In genomic region chr17:31500416-31500815, GRCm38 (mm10) we compare ENCODE assay signal across 19 mouse cellular contexts. TPM values are rescaled to one million over a fixed set of nuclear protein-coding genes. Genes with fewer than 3 reads are reported as not detected.
A peak's percentile ranks its signal among the peaks of the same experiment; 100 is the strongest.
DNase-seq lines count a peak whose midpoint lies in the region; ATAC-seq and TF ChIP-seq lines count a peak whose summit lies in the region.
"Had no signal": no experiment of that assay in that cellular context is flagged by ENCODE, and none has a peak within 500 bp of the region (broad histone marks: within the 10 kb centered on the region; RNA-seq: fewer than 3 reads in every experiment).

No protein-coding gene starts in this region.

- no peak overlapping the region for H3K9ac ChIP-seq in midbrain, embryonic 11.5 days (ENCODE audit: low read length)
- no peak overlapping the region for H3K9ac ChIP-seq in midbrain, postnatal 0 days (replicated peaks; ENCODE audit: low read length, poor library complexity, severe bottlenecking)
- H3K9ac ChIP-seq: forebrain, embryonic 13.5 days; heart, embryonic 13.5 days; hindbrain, embryonic 12.5 days had no signal

- no peaks in the 10 kb centered on the region for H3K27me3 ChIP-seq in midbrain, embryonic 11.5 days (ENCODE audit: control insufficient read depth, insufficient read depth, low read length)
- H3K27me3 ChIP-seq in midbrain, postnatal 0 days (ENCODE audit: insufficient read depth, low read length) = no peaks in the 10 kb centered on the region
- H3K27me3 ChIP-seq: forebrain, embryonic 13.5 days; heart, embryonic 13.5 days; hindbrain, embryonic 12.5 days had no signal

- no peak overlapping the region for H3K27ac ChIP-seq in midbrain, embryonic 11.5 days (ENCODE audit: low read depth, low read length)
- H3K27ac ChIP-seq in midbrain, postnatal 0 days (ENCODE audit: low read depth, low read length) = no peak overlapping the region
- H3K27ac ChIP-seq: embryonic facial prominence, embryonic 10.5 days; forebrain, embryonic 13.5 days; gastrocnemius, adult 2 months; heart, embryonic 13.5 days; hindbrain, embryonic 12.5 days had no signal

- H3K9me3 ChIP-seq in midbrain, embryonic 11.5 days (ENCODE audit: control insufficient read depth, low read length) = no peaks in the 10 kb centered on the region
- H3K9me3 ChIP-seq in midbrain, postnatal 0 days (ENCODE audit: low read length) = no peaks in the 10 kb centered on the region
- H3K9me3 ChIP-seq: embryonic facial prominence, embryonic 10.5 days; forebrain, embryonic 13.5 days; heart, embryonic 13.5 days; hindbrain, embryonic 12.5 days had no signal

- H3K4me2 ChIP-seq in midbrain, embryonic 11.5 days = no peak overlapping the region
- H3K4me2 ChIP-seq in midbrain, postnatal 0 days (ENCODE audit: low read depth, low read length, poor library complexity, severe bottlenecking) = no peak overlapping the region
- H3K4me2 ChIP-seq: forebrain, embryonic 13.5 days; heart, embryonic 13.5 days; hindbrain, embryonic 12.5 days had no signal

- ATAC-seq in midbrain, embryonic 11.5 days (ENCODE audit: low FRiP score) = no peak
- ATAC-seq in midbrain, postnatal 0 days (ENCODE audit: low FRiP score) = no peak
- ATAC-seq: forebrain, embryonic 13.5 days; hindbrain, embryonic 16.5 days; inflammation-experienced regulatory T-cells, adult 6 months; intestine, postnatal 0 days had no signal

- peak; percentile 52 for DNase-seq in cerebellum, adult 9-11 months
- DNase-seq in cerebellum, adult 8-10 months = no peak
- peak; percentile 31 for DNase-seq in midbrain, embryonic 11.5 days (ENCODE audit: low spot score, missing footprints)
- DNase-seq in midbrain, postnatal 0 days (ENCODE audit: low spot score) = no peak
- DNase-seq in lung, postnatal 10 days = peak; percentile 22
- DNase-seq in left cerebral cortex, adult 9 months (ENCODE audit: low spot score in 2 of 2) = no peak
- no peak for DNase-seq in right cerebral cortex, adult 18-20 months
- DNase-seq: adrenal gland, adult 2 months; adrenal gland, postnatal 25 days; gastrocnemius, adult 2 months; gastrocnemius, postnatal 25 days; heart, postnatal 4 days had no signal

- no peaks in the 10 kb centered on the region for H3K4me1 ChIP-seq in midbrain, embryonic 11.5 days (ENCODE audit: control insufficient read depth, insufficient read depth, low read length)
- no peaks in the 10 kb centered on the region for H3K4me1 ChIP-seq in midbrain, postnatal 0 days (ENCODE audit: insufficient read depth, low read length)
- H3K4me1 ChIP-seq: embryonic facial prominence, embryonic 10.5 days had no signal

- no peak overlapping the region for H3K4me3 ChIP-seq in midbrain, embryonic 11.5 days (ENCODE audit: low read depth, low read length)
- no peak overlapping the region for H3K4me3 ChIP-seq in midbrain, postnatal 0 days (ENCODE audit: low read depth, low read length)
- H3K4me3 ChIP-seq: embryonic facial prominence, embryonic 10.5 days; forebrain, embryonic 13.5 days; gastrocnemius, adult 2 months; heart, embryonic 13.5 days; hindbrain, embryonic 12.5 days had no signal

- H3K36me3 ChIP-seq in midbrain, embryonic 11.5 days (ENCODE audit: control insufficient read depth, insufficient read depth, low read length) = peaks cover 25% of the 10 kb centered on the region
- H3K36me3 ChIP-seq in midbrain, postnatal 0 days (ENCODE audit: insufficient read depth, low read length) = peaks cover 66% of the 10 kb centered on the region

- TF ChIP-seq CTCF in midbrain, postnatal 0 days (IDR thresholded peaks at IDR 0.05) = no peak

- WGBS in midbrain, embryonic 11.5 days = 91% methylated on average over 8 of the region's 8 CpGs
- 89% methylated on average over 8 of the region's 8 CpGs for WGBS in midbrain, postnatal 0 days

RNA-seq across cellular contexts. Expression of gene Wdr4, which starts 19.4 kb away (rescaled TPM):
- 35.4 and 39.4 TPM in 2 replicates for polyA plus RNA-seq in midbrain, embryonic 11.5 days (2014; fragmentation: Nextera tagmentation; extraction: Ambion mirVana)
- 66.0 and 66.8 TPM in 2 replicates for total RNA-seq in midbrain, postnatal 0 days (2014; rRNA removed)
- 27.0 and 29.3 TPM in 2 replicates for polyA plus RNA-seq in midbrain, postnatal 0 days (2015; fragmentation: Nextera tagmentation; extraction: Ambion mirVana)

RNA-seq across cellular contexts. Expression of gene Ndufv3, which starts 19.5 kb away (rescaled TPM):
- 239 and 249 TPM in 2 replicates for polyA plus RNA-seq in midbrain, embryonic 11.5 days (2014; fragmentation: Nextera tagmentation; extraction: Ambion mirVana)
- total RNA-seq in midbrain, postnatal 0 days (2014; rRNA removed) = 221 and 257 TPM in 2 replicates
- 513 and 552 TPM in 2 replicates for polyA plus RNA-seq in midbrain, postnatal 0 days (2015; fragmentation: Nextera tagmentation; extraction: Ambion mirVana)

Comparison
In these comparisons a context has a peak if more than half of its experiments do, and no peak if none do; other contexts are left out.
1. DNase-seq: peak in cerebellum, adult 9-11 months (single experiment), midbrain, embryonic 11.5 days (single experiment) and lung, postnatal 10 days (single experiment); none in cerebellum, adult 8-10 months (single experiment), midbrain, postnatal 0 days (single experiment), left cerebral cortex, adult 9 months (0 of 2) and right cerebral cortex, adult 18-20 months (single experiment).